Mouse (Mus musculus): ENCODE data around the gene Ccdc81. TPM values are rescaled to one million over a fixed set of nuclear protein-coding genes. Genes with fewer than 3 reads are reported as not detected.
A peak's percentile ranks its signal among the peaks of the same experiment; 100 is the strongest.

The Ccdc81 gene
- polyA plus RNA-seq, 1 experiment from 2014 or later: not detected

- Histone ChIP-seq H3K27ac (replicated peaks in 1 of 2; ENCODE audit: control insufficient read depth in 1 of 2, insufficient read depth in 1 of 2, low read depth in 2 of 2, low read length in 2 of 2) (no peak overlapping the region), H3K4me3 (ENCODE audit: control insufficient read depth in 1 of 2, insufficient read depth in 1 of 2, low read depth in 1 of 2, low read length in 2 of 2) (no peak overlapping the region), H3K4me2 (ENCODE audit: low read length) (no peak overlapping the region), H3K36me3 (ENCODE audit: control insufficient read depth, insufficient read depth, low read length) (no peaks in the 10 kb centered on the region), H3K9ac (ENCODE audit: low read length) (no peak overlapping the region), H3K9me3 (ENCODE audit: control insufficient read depth, low read length) (no peaks in the 10 kb centered on the region), H3K4me1 (ENCODE audit: control insufficient read depth in 2 of 2, insufficient read depth in 2 of 2, low read length in 2 of 2) (peaks cover 0 to 3% of the 10 kb centered on the region in 2 experiments; a peak in 3 of 4 replicates), H3K27me3 (ENCODE audit: control insufficient read depth, insufficient read depth, low read length) (no peaks in the 10 kb centered on the region)
- WGBS: 18% methylated on average over 8 of the region's 8 CpGs
- no peak for ATAC-seq (ENCODE audit: insufficient number of reproducible peaks, insufficient read depth, low FRiP score, low read depth)
These were observed 4.5 kb upstream of the Ccdc81 start for GRCm38 (mm10) chr7:89907950-89908349.

DNA sequence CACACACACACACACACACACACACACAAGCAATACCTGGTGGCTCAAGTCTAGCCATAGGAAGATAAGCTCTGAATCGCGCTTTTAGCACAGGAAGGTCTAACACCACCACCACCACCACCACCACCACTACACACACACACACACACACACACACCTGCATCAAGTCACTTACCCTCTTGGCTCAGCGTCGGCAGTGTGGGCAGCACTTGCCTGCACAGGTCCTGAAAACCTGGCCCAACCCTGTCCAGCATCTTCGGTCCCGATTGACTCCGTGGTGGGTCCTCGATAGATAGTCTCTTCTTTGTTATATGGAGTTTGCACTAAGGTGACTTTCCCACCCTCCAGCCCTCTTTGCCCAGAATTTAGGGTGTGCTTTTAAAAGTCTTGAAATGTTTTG lies 422 bp downstream of the Ccdc81 start:
- H3K27me3 ChIP-seq (ENCODE audit: control insufficient read depth, insufficient read depth, low read length): no peaks in the 10 kb centered on the region
- no peaks in the 10 kb centered on the region for H3K9me3 ChIP-seq (ENCODE audit: control insufficient read depth, low read length)
- H3K9ac ChIP-seq (ENCODE audit: low read length): no peak overlapping the region
- peak overlapping the region; percentile 51; the same call in 1 of the 2 replicates for H3K4me2 ChIP-seq (ENCODE audit: low read length)
- H3K36me3 ChIP-seq (ENCODE audit: control insufficient read depth, insufficient read depth, low read length): no peaks in the 10 kb centered on the region
- H3K4me1 ChIP-seq (ENCODE audit: control insufficient read depth in 2 of 2, insufficient read depth in 2 of 2, low read length in 2 of 2): peaks cover 0 to 3% of the 10 kb centered on the region in 2 experiments; a peak in 3 of 4 replicates
- 87% methylated on average over 8 of the region's 8 CpGs for WGBS
- no peak overlapping the region for H3K4me3 ChIP-seq (ENCODE audit: control insufficient read depth in 1 of 2, insufficient read depth in 1 of 2, low read depth in 1 of 2, low read length in 2 of 2)
- no peak for ATAC-seq (ENCODE audit: insufficient number of reproducible peaks, insufficient read depth, low FRiP score, low read depth)
- H3K27ac ChIP-seq (replicated peaks in 1 of 2; ENCODE audit: control insufficient read depth in 1 of 2, insufficient read depth in 1 of 2, low read depth in 2 of 2, low read length in 2 of 2): no peak overlapping the region

- no peak for ATAC-seq (ENCODE audit: insufficient number of reproducible peaks, insufficient read depth, low FRiP score, low read depth)
- WGBS: 40% methylated on average over 4 of the region's 4 CpGs
These were observed 11.6 kb downstream of the Ccdc81 start for GRCm38 (mm10) chr7:89891856-89892255.

GRCm38 (mm10) chr7:89891412-89891811 lies 12.0 kb downstream of the Ccdc81 start:
- 77% methylated on average over 5 of the region's 5 CpGs for WGBS
- H3K9ac ChIP-seq (ENCODE audit: low read length): no peak overlapping the region

More at GRCm38 (mm10) chr7:89891856-89892255, 11.6 kb downstream of the Ccdc81 start:
- no peak overlapping the region for H3K4me2 ChIP-seq (ENCODE audit: low read length)
- H3K4me3 ChIP-seq (ENCODE audit: control insufficient read depth in 1 of 2, insufficient read depth in 1 of 2, low read depth in 1 of 2, low read length in 2 of 2): no peak overlapping the region
- H3K27ac ChIP-seq (replicated peaks in 1 of 2; ENCODE audit: control insufficient read depth in 1 of 2, insufficient read depth in 1 of 2, low read depth in 2 of 2, low read length in 2 of 2): no peak overlapping the region
- H3K9ac ChIP-seq (ENCODE audit: low read length): no peak overlapping the region
- H3K27me3 ChIP-seq (ENCODE audit: control insufficient read depth, insufficient read depth, low read length): no peaks in the 10 kb centered on the region
- H3K36me3 ChIP-seq (ENCODE audit: control insufficient read depth, insufficient read depth, low read length): no peaks in the 10 kb centered on the region
- H3K9me3 ChIP-seq (ENCODE audit: control insufficient read depth, low read length): no peaks in the 10 kb centered on the region
- peaks cover 0 to 2% of the 10 kb centered on the region in 2 experiments; a peak in 3 of 4 replicates for H3K4me1 ChIP-seq (ENCODE audit: control insufficient read depth in 2 of 2, insufficient read depth in 2 of 2, low read length in 2 of 2)

DNA sequence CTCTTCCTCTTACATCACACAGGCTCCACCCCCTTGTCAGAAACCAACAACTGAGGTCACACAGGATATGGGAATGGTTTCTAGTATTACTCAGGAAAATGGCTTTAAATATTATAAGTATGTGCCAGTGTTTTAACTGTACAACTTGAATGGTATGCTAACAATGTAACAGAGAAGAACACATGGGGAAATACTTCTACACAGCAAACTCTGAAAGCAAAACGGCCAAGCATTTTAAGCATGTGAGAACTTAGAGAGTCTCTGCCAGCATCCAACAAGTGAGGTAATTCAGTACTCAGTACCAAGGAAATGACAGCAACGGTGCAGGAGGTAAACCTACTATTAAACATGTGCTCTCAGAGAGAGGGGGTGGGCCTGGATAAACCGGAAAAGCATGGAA lies 18.9 kb downstream of the Ccdc81 start:
- Histone ChIP-seq H3K4me1 (ENCODE audit: control insufficient read depth in 2 of 2, insufficient read depth in 2 of 2, low read length in 2 of 2) (no peaks in the 10 kb centered on the region), H3K36me3 (ENCODE audit: control insufficient read depth, insufficient read depth, low read length) (no peaks in the 10 kb centered on the region), H3K4me3 (ENCODE audit: control insufficient read depth in 1 of 2, insufficient read depth in 1 of 2, low read depth in 1 of 2, low read length in 2 of 2) (no peak overlapping the region), H3K4me2 (ENCODE audit: low read length) (no peak overlapping the region), H3K9ac (ENCODE audit: low read length) (no peak overlapping the region), H3K27ac (replicated peaks in 1 of 2; ENCODE audit: control insufficient read depth in 1 of 2, insufficient read depth in 1 of 2, low read depth in 2 of 2, low read length in 2 of 2) (no peak overlapping the region), H3K9me3 (ENCODE audit: control insufficient read depth, low read length) (no peaks in the 10 kb centered on the region), H3K27me3 (ENCODE audit: control insufficient read depth, insufficient read depth, low read length) (no peaks in the 10 kb centered on the region)
- WGBS: 46% methylated on average over 3 of the region's 3 CpGs
- no peak for ATAC-seq (ENCODE audit: insufficient number of reproducible peaks, insufficient read depth, low FRiP score, low read depth)

More at GRCm38 (mm10) chr7:89891412-89891811, 12.0 kb downstream of the Ccdc81 start:
- Histone ChIP-seq H3K27me3 (ENCODE audit: control insufficient read depth, insufficient read depth, low read length) (no peaks in the 10 kb centered on the region), H3K4me3 (ENCODE audit: control insufficient read depth in 1 of 2, insufficient read depth in 1 of 2, low read depth in 1 of 2, low read length in 2 of 2) (no peak overlapping the region), H3K36me3 (ENCODE audit: control insufficient read depth, insufficient read depth, low read length) (no peaks in the 10 kb centered on the region), H3K27ac (replicated peaks in 1 of 2; ENCODE audit: control insufficient read depth in 1 of 2, insufficient read depth in 1 of 2, low read depth in 2 of 2, low read length in 2 of 2) (no peak overlapping the region), H3K4me2 (ENCODE audit: low read length) (no peak overlapping the region), H3K4me1 (ENCODE audit: control insufficient read depth in 2 of 2, insufficient read depth in 2 of 2, low read length in 2 of 2) (peaks cover 0 to 2% of the 10 kb centered on the region in 2 experiments; a peak in 3 of 4 replicates), H3K9me3 (ENCODE audit: control insufficient read depth, low read length) (no peaks in the 10 kb centered on the region)
- no peak for ATAC-seq (ENCODE audit: insufficient number of reproducible peaks, insufficient read depth, low FRiP score, low read depth)

GRCm38 (mm10) chr7:89879686-89880085 lies 23.7 kb downstream of the Ccdc81 start:
- no peak overlapping the region for H3K4me3 ChIP-seq (ENCODE audit: control insufficient read depth in 1 of 2, insufficient read depth in 1 of 2, low read depth in 1 of 2, low read length in 2 of 2)
- WGBS: 60% methylated on average over 1 of the region's 1 CpGs
- no peaks in the 10 kb centered on the region for H3K4me1 ChIP-seq (ENCODE audit: control insufficient read depth in 2 of 2, insufficient read depth in 2 of 2, low read length in 2 of 2)
- H3K27ac ChIP-seq (replicated peaks in 1 of 2; ENCODE audit: control insufficient read depth in 1 of 2, insufficient read depth in 1 of 2, low read depth in 2 of 2, low read length in 2 of 2): no peak overlapping the region
- H3K9ac ChIP-seq (ENCODE audit: low read length): no peak overlapping the region
- ATAC-seq (ENCODE audit: insufficient number of reproducible peaks, insufficient read depth, low FRiP score, low read depth): no peak
- H3K9me3 ChIP-seq (ENCODE audit: control insufficient read depth, low read length): no peaks in the 10 kb centered on the region
- no peaks in the 10 kb centered on the region for H3K36me3 ChIP-seq (ENCODE audit: control insufficient read depth, insufficient read depth, low read length)
- H3K4me2 ChIP-seq (ENCODE audit: low read length): no peak overlapping the region
- no peaks in the 10 kb centered on the region for H3K27me3 ChIP-seq (ENCODE audit: control insufficient read depth, insufficient read depth, low read length)

DNA sequence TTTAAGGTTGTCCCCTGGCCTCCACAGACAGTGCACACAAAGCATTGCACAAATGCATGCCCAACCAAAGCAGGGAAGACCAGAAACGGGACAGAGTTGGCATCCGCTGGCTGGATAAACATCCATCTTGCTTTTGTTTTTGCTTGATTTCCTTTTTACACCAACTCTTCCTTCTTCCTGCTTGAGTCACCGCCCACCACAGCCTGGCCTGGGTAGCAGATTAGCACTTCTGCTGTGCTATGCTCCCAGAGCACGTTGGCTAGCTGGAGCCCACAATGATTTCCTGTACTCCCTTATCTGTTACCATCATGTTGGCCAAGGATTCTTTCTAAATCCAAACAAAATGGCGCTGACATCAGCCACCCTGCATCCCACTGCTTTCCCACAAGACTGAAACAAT lies 36.2 kb downstream of the Ccdc81 start:
- no peak for ATAC-seq (ENCODE audit: insufficient number of reproducible peaks, insufficient read depth, low FRiP score, low read depth)
- Histone ChIP-seq H3K4me1 (ENCODE audit: control insufficient read depth in 2 of 2, insufficient read depth in 2 of 2, low read length in 2 of 2) (no peaks in the 10 kb centered on the region), H3K9ac (ENCODE audit: low read length) (no peak overlapping the region), H3K36me3 (ENCODE audit: control insufficient read depth, insufficient read depth, low read length) (no peaks in the 10 kb centered on the region), H3K9me3 (ENCODE audit: control insufficient read depth, low read length) (no peaks in the 10 kb centered on the region), H3K4me3 (ENCODE audit: control insufficient read depth in 1 of 2, insufficient read depth in 1 of 2, low read depth in 1 of 2, low read length in 2 of 2) (no peak overlapping the region), H3K4me2 (ENCODE audit: low read length) (no peak overlapping the region), H3K27me3 (ENCODE audit: control insufficient read depth, insufficient read depth, low read length) (no peaks in the 10 kb centered on the region), H3K27ac (replicated peaks in 1 of 2; ENCODE audit: control insufficient read depth in 1 of 2, insufficient read depth in 1 of 2, low read depth in 2 of 2, low read length in 2 of 2) (no peak overlapping the region)
- WGBS: 51% methylated on average over 5 of the region's 5 CpGs

- Histone ChIP-seq H3K4me2 (ENCODE audit: low read length) (no peak overlapping the region), H3K9me3 (ENCODE audit: control insufficient read depth, low read length) (no peaks in the 10 kb centered on the region), H3K4me3 (ENCODE audit: control insufficient read depth in 1 of 2, insufficient read depth in 1 of 2, low read depth in 1 of 2, low read length in 2 of 2) (no peak overlapping the region), H3K27ac (replicated peaks in 1 of 2; ENCODE audit: control insufficient read depth in 1 of 2, insufficient read depth in 1 of 2, low read depth in 2 of 2, low read length in 2 of 2) (no peak overlapping the region), H3K4me1 (ENCODE audit: control insufficient read depth in 2 of 2, insufficient read depth in 2 of 2, low read length in 2 of 2) (no peaks in the 10 kb centered on the region), H3K36me3 (ENCODE audit: control insufficient read depth, insufficient read depth, low read length) (no peaks in the 10 kb centered on the region), H3K9ac (ENCODE audit: low read length) (no peak overlapping the region), H3K27me3 (ENCODE audit: control insufficient read depth, insufficient read depth, low read length) (no peaks in the 10 kb centered on the region)
- no peak for ATAC-seq (ENCODE audit: insufficient number of reproducible peaks, insufficient read depth, low FRiP score, low read depth)
- 88% methylated on average over 1 of the region's 1 CpGs for WGBS
These were observed 38.7 kb downstream of the Ccdc81 start for GRCm38 (mm10) chr7:89864769-89865168.
